Mouse (Mus musculus) heart, adult 2 months (tissue): ENCODE data around the gene Lypd4.

Experiments used
- CTCF ChIP-seq: fragments of 200-600 bp; IDR thresholded peaks from 2 replicates; pipeline ENCODE4 v1.8.1; 2022; ENCODE audit warnings: antibody characterized with exemption, mild to moderate bottlenecking, moderate library complexity
- EP300 ChIP-seq: fragments of 200-500 bp; IDR thresholded peaks from 2 replicates; pipeline ENCODE4 v1.6.1; 2011; ENCODE audit warnings: low read depth, low read length, control low read depth; ENCODE audit not compliant: insufficient read depth
- POLR2A ChIP-seq: fragments of 200-500 bp; IDR thresholded peaks from 2 replicates; pipeline ENCODE4 v1.6.1; 2011; ENCODE audit warnings: mild to moderate bottlenecking, low read depth, low read length, control low read depth; ENCODE audit not compliant: insufficient read depth

- no peak for TF ChIP-seq CTCF
- no peak for TF ChIP-seq EP300
- no peak for TF ChIP-seq POLR2A
These were observed at the start of gene Lypd4, which contains the start of gene Dmrtc2 for GRCm38 (mm10) chr7:24869532-24870165.
